Mouse (Mus musculus) bone marrow macrophage, adult 2 months (primary cell): ENCODE data around the gene Ctsd.

Source experiments
- CTCF ChIP-seq: IDR thresholded peaks from 2 replicates; pipeline ENCODE4 v1.5.1; 2012; ENCODE audit warnings: low read depth, mild to moderate bottlenecking, low read length, moderate library complexity
- POLR2A ChIP-seq: IDR thresholded peaks from 2 replicates; pipeline ENCODE4 v1.6.1; 2012; ENCODE audit warnings: mild to moderate bottlenecking, low read depth, low read length, borderline replicate concordance

GRCm38 (mm10) chr7:142433623-142434022 lies 45.8 kb upstream of the Ctsd start:
- TF ChIP-seq POLR2A (no peak), CTCF (no peak)
